Mouse (Mus musculus) layer of hippocampus, postnatal 36 days (tissue): Measurements from ENCODE around the gene Gan. TPM values are rescaled to one million over a fixed set of nuclear protein-coding genes. Genes with fewer than 3 reads are reported as not detected.

ENCODE experiments used
- DNase-seq, 2 experiments: peaks; one replicate each; pipeline ENCODE4 v3.0.0; 2022
- total RNA-seq, 2 experiments: library from RNA; stranded (reverse); gene quantifications; 2 replicates each; pipeline ENCODE4 v1.2.3; 2021

Gan gene
- total RNA-seq, 2 experiments from 2014 or later: 18.2 to 18.7 TPM

DNA sequence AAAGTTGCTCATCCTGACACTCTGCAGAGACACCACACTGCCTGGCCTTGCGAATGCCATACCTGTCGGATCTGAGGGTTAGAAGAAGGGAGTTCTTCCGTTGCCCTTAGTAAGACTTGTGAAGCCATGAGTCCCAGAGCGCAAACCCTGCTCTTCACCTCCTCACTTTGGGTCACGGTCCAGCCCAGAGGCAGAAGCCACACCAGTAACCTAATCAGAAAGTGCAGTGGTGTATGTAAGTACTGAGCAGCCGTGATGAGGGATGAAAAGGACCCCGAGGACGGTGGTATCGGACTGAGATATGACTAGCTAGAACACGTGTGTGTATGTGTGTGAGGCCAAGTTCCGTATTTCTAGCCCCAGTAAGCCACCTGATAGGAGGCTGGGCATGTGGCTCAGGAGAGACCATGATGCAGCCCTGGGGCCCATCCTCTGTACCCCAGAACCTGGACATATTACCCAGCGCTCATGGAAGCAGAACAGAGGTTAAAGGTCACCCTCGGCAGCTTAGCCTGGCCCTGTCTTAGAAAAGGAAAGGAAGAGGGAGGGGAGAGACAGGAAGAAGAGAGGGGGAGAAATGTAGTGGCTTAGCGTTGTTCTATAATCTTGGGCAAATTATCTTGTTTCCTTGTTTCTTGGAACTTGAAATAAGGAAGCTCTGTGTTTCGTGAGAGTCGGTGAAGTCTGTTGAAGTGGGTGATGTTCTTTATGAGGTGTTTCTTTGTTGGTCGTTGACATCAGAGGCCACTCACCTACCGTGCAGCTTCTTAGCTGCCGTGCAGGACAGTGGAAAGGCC lies 43.5 kb downstream of the Gan start:
- DNase-seq: no peak

DNA sequence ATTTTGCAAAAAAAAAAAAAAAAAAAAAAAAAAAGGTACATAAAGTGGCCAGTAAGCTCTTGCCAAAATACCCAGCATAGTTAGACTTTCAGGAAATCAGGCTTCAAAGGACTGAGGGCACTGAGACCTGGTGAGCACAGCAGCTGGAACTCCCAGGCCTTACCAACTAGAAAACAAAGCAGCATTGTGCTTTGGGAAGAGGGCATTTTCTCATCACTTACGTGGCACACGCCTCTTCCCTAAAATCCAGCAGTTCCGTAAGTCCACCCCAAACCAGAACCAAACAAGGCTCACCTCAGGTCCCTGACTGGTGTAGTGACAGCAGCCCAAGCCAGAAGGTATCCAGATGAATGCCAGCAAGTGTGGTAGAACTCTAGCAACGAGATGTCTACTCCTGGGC lies 45.1 kb downstream of the Gan start:
- no peak for DNase-seq

DNA sequence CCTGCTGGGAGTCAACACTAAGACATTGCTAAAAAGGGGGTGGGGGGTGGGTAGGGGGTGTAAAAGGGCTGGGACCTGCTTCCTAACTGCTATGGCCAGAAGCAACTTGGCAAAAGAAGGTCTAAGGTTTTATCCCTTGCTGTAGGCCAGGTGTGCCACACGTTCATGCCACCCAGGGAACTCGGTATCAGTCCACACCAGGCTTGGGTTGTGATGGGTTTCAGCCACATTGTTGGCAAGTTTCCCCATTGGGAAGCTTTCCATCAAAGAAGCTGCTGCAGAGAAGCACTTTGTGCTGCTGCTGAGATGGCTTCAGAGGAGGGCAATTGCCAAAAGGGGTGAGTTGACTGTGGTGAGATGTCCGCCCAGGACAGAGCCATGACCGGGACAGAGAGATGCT lies 47.9 kb downstream of the Gan start:
- no peak for DNase-seq

DNA sequence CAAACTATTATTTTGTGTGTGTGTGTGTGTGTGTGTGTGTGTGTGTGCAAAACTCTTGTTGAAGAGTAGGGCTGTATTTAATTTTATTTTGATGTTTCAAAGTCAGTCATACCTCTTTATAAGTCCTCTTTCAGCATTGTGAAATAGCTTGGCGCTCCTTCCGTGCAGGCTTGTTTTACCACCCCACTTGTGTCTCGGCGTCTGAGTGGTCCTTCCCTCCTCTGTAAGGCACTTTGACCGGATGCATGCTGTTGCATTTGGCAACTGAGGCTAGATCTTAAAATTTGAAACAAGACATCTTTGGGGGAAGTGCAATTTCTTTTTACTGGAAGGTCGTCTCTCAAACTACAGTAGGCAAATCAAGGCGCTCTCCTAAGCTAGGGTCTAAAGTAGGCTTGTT lies 48.7 kb downstream of the Gan start:
- no peak for DNase-seq

DNA sequence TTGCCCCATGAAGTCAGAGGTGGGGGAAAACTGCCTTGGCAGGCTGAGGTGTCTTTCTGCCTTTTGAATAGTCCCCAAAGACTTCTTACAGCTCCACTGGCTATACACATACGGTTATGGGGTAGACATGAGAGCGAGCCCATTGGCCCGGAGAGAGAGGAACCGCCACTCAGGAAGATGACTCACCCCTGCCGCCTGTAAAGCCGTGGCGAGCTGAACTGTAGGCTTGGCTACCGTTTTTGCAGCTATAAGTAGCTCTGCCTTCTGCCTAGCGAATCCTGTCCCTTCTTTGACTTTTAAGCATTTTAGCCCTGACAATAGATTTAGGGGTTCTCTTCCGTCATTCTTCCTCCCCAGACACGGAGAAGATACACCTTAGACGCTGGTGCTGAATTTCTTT lies 51.2 kb downstream of the Gan start:
- no peak for DNase-seq

DNA sequence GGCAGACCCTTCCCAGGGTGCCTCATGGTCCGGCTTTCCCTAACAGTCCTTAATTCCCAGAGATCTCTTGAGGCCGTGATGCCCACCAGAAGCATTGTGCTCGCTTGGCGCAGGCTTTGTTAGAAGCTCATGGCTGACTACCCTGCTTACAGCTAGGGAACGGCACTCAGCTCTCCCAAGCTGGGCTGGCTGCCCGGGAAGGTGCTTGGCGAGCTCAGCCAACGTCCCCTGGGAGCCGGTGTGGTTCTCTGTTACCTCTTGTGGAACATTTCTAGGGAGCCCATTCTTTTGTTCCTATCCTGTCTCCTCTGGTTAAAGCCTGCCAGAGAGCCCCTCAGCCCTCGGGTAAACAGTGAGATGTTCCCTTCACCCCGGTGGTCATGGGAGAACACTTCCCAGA lies 54.2 kb downstream of the Gan start:
- no peak for DNase-seq

DNA sequence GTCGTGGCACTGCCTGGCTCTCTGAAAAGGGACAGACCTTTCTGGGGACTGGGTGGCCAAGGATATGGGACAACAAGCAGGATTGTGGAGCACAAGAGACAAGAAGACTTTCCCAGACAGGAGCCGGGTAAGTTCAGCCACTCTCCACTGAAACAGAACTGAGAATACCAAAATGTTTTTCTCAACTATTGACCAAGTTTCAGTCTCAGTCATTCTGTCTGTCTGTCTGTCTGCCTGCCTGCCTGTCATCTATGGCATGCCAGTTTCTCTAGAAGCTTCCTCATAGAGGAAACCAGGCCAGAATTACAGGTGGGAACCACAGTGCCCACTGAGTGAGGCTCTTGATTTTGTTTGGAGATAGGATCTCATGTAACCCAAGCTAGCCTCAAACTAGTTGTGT lies 59.8 kb downstream of the Gan start:
- DNase-seq: no peak

DNA sequence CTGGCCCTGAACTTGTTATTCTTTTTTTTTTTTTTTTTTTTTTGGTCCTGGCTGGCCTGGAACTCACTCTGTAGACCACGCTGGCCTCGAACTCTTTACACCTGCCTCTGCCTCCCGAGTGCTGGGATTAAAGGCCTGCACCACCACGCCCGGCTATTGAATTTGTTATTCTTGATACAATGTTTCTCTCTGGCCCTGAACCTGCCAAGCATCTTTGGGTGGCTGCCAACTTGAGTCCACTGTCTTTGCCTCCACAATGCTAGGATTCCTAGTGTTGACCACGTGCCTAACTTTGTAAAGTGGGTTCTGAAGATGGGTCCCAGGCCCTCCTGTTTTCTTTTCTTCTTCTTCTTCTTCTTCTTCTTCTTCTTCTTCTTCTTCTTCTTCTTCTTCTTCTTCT lies 64.5 kb downstream of the Gan start:
- no peak for DNase-seq

DNA sequence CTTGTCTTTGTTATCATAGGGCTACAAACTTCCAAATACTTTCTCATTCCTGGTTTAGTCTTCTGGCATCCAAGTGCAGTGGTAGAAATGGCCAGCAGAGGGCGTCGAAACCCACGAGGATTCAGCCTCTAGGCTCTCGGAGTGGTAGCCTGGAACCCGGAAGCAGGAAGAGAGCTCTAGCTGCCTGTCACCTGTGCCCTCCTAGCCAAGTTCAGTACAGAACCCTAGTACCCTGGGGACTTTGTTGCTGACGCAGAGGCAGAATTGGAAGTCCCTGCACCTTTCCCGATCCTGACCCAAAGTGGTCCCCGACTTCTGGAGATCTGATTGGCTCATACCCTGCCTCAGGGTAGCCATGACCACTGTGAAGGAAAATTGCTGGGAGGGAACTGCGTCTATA lies 66.7 kb downstream of the Gan start:
- DNase-seq: peak; percentile 84 to 85

DNA sequence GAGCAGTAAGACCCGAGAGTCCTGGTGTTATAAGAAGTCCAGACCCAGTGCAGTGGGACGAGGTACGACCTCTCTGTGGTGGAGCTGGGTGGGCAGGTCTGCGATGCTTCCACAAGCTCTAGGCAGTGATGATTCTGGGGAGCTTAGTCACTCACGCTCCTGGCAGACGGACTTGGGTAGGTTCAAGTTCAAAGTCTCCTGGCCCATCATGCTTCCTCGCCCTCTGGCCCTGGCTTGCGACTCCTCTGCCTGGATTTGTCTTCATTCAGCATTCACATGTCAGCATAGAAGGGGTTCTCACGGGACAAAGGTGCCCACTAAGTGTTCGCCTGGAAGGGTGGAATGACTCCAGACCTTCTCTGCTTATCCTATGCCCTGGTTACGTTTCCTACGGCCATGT lies 68.4 kb downstream of the Gan start:
- no peak for DNase-seq

DNA sequence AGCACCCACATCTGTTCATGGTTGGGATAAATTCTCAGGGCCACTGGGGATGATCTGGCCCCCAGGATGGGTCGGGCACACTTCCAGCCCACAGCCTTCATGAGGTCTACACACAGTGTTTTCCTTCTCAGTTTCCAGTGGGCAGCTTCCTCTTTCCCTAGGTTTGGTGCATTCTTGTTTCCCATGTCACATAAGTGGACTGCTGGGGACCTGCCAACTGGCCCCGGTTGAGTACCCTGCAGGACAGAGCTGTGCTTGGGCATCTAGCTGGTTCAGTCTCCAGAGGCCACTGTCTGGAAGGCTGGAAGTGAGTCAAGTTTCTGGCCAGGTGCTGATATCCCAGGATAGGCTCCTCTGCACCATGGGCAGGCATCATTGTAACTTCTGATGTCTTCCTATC lies 69.4 kb downstream of the Gan start:
- DNase-seq: no peak

DNA sequence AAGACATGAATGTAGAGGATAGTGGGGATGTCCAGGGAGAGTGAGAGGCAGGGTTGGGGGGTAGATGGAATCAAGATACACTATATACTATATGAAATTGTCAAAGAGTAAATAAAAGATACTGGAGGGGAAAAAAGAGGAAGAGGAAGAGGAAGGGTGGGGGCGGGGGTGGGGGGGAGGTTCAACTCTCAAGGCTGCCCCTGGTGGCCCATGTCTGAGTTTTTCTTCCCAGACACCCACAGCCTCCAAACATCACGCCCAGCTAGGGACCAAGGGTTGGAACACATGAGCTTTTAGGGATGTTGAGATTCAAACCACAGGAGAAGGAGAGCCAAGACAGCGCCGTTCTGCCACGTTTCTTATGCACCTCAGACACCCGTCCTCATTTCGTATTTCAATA lies 75.3 kb downstream of the Gan start:
- DNase-seq: no peak

DNA sequence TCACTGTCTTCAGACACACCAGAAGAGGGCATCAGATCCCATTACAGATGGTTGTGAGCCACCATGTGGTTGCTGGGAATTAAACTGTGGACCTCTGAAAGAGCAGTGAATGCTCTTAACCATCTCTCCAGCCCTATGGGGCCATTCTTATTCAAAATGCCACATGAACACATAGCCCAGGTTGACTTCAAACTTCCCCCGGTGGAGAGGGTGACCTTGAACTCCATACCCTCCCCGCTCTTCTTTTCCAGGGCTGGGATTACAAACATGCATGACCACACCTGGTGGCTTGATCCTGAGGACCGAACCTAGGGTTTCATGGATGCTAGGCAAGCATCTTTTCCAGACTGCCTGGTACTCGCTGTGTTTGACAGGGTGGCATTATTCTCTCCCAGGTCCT lies 78.6 kb downstream of the Gan start:
- no peak for DNase-seq

DNA sequence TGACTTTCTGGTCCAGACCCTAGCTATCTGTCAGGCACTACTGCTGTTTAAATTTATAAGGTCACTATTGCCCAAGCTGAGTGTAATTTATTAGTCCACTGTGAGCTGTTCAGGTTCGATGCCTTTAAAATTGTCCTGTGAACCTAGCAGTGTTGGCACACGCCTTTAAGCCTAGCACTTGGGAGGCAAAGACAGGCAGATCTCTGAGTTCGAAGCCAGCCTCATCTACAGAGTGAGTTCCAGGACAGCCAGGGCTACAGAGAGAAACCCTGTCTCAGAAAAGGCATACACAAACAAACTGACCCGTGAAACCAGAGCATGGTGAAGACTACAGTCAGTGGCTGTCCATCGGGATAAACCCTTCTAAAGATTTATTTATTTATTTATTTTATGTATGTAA lies 82.4 kb downstream of the Gan start:
- DNase-seq: no peak

DNA sequence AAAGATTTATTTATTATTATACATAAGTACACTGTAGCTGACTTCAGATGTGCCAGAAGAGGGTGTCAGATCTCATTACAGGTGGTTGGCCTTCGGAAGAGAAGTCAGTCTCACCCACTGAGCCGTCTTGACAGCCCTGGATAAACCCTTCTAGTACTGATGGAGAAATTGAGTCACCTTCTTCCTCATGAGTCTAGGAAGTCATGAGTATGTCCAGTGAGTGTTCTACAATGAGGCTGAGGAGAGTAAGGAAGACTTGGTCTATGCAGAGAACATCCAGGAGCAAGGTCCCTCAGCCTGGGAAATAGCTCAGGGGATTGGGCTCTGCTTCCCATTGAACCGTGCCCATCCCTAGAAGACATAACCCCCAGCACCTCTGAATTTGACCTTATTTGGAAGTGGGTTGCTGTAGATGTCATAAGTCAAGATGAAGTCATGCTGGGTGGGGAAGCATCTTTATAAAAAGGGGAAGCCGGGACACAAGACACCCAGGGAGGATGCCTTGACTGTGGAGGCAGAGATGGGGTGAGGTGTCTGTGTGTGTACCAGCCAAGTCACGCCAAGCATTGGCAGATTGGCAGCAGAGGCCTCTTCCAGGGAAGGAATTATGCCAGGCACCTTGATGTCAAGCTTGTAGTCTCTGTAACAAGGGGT lies 83.0 kb downstream of the Gan start:
- no peak for DNase-seq

DNA sequence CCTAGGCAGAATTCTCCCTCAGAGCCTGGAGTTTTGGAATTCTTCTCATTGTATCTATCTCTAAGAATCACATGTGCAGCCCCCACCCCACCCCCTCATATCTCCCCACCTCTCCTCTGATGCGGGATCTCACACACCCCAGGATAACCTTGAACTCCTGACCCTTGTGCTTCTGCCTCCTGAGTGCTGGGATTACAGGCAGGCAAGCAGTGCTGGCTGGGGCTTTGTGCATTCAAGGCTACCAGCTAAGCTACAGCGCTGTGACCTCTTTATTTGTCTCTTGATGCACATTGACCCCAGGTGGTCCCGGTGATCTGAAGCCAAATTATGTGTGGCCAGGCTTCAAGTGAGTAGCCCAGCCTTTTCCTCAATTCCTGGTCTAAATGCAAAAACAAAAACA lies 83.9 kb downstream of the Gan start:
- DNase-seq: no peak

DNA sequence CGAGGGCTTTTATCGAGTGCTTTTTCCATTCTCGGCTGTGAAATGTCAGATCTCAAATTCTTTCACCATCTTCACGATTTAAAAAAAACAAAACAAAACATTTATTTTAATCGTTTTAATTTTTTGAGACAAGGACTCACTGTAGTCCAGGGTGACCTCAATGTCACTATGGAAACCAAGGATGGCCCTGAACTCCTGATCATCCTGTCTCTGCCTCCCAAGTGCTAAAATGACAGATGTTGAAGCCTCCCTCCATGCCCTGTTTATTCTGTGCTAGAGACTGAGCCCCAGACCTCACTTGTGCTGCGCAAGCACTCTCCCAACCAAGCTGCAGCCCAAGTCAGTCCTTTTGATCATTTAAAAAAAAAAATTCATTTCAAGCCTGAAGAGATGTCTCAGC lies 84.4 kb downstream of the Gan start:
- no peak for DNase-seq

DNA sequence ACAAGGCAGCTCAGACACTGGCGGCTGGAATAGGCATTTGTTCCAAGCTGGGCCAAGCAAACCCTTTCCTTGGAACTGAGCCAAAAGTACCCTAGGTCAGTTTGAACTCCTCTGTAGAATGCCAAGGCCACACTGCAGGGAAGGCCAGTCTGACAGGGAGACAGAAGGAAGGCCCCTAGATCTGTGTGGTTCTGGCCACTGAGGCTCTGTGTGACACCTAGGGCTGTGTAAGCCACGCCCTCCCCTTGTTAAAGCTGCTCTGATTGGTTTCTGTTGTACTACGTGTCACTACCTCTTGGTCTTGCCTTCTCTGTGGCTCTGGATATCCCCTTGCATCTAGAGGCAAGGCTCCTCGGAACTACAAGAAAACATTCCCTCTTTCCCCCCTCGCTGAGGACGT lies 86.7 kb downstream of the Gan start:
- DNase-seq: no peak

DNA sequence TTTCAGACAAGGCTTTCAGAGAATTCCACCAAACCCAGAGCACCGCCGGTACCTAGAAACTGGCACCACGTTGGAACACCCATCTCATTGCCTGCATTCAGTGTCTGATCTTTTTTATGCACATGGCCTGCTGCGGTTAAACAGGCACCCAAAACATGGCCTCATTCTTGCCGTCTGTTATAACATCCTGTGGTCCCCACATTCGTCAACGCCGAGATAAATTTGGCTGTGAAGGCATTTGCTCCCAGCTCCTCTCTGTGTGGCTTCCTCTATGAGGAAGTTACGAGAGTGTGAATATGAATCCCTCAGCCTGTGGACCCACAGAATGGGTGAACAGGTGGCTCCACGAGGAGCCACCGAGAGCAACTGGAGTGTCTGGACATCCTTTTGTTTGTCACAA lies 90.4 kb downstream of the Gan start:
- DNase-seq: no peak

DNA sequence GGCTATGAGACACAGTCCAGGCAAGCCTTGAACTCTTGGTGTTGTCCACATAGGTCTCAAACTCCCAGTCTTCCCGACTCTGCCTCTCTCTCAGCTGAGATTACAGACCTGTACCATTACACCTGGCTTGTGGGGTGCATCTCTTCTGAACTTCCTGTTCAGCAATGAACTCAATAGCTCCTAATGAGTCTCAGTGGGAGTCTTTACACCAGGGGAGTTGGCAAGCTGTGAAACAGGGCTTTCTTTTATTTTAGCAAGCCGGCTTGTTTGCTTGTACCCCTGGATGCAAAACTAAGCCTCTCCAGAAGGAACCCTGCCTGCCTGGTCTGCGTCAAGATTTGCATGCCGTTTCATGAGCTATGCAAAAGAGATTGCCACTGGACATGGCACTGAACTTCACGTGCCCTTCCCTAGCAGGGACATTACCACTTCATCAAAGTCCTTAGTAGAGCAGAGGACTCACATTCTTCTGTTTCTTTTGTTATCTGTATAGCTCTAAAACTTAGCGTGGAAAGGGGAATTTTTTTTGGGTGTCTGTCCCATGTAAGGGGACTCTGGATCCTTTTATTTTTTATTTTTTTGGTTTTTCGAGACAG lies 93.2 kb downstream of the Gan start:
- no peak for DNase-seq

DNA sequence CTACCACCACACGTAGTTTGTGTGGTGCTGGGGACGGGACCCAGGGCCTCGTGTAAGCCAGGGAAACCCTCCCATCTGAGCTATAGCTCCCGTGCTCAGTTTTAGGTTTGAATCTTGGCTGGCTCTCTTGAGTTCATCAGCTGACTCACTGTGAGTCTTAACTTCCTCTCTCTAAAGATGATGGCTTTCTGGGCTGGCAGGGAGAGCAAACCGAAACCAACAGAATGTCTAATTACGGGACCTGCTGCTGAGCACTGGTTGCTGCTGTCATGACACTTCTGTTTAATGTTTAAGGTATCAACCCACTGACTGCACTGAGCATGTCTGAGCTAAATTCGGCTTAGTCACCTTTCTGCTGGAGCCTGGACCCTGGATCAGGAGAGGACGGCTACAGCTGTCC lies 94.7 kb downstream of the Gan start:
- no peak for DNase-seq

DNA sequence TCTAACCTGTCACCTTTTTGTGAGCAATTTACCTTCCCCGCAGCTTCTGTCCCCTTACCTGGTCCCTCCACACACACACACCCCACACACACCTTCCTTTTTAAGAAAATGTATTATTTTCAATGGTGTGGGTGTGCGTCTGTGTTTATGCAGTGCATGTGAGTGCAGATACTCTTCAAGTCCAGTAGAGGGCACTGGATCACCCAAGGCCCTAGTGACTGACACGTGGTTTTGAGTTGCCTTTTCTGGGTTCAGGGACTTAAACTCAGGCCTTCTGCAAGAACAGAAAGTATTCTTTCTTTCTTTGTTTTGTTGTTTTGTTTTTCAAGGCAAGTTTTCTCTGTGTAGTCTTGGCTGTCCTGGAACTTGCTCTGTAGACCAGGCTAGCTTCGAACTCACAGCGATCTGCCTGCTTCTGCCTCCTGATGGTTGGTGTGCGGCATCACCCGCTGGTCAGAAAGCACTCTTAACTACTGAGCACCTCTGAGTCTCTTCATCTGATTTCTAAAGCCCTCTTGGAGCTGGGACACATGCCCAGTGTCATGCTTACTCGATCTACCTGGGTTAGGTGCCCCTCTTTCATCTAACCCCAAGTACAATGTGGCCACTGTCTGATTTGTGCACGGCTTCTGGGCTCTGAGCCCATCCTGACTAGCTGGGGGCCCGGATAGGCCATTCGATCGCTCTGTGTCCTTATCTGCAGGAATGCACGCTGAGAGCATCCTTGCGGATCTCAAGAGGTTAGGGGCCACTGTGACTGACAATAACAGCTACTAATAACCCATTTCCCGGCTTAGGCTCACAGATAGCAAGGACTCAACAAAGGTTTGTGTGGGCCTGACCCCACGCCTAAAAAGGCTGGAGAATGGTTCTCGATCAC lies 95.7 kb downstream of the Gan start:
- no peak for DNase-seq

DNA sequence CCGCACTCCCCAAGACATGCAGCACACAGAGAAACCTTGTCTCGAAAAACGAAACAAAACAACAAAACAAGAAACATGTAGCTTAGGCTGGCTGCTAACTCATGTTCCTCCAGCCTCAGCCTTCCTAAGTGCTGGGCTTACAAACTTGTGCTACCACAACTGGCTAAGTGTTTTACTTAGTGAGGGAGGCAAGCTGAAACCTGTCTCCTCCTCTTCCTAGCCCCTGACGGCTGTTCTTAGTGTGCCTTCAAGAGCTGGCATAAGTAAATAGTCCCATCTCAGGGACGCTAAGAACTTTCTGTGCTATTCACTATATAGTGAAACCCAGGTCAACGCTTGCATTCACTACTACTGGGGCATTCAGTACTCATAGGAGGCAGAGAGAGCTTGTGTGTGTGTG lies 96.6 kb downstream of the Gan start:
- no peak for DNase-seq
